8 mouse cellular contexts compared by ENCODE assay signal in the genomic region with DNA sequence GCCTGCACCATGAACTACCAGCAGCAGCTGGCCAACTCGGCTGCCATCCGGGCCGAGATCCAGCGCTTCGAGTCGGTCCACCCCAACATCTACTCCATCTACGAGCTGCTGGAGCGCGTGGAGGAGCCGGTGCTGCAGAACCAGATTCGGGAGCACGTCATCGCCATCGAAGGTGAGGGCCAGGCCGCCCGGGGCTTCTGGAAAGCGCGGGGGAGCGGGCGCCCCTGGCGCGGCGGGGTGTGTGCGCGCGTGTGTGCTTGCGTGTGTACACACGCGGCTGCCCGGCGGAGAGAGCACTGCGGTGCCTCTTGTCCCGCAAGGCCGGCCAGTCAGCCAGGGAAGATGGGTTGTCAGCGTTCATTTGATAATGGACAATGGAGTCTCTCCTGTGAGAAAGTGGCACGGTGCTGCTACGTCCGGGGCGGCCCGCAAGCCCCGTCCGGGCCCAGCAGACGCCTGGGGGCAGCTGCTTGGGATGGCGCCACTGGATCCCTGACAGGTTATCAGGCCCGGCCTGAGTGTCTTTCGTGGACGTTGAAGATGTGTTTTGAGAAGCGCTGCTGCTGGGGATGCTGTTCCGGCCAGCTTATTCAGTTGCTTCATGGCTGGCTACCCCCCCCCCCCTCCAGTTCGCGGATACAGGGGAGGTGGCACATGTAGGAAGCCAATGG. TPM values are rescaled to one million over a fixed set of nuclear protein-coding genes. Genes with fewer than 3 reads are reported as not detected.
A peak's percentile ranks its signal among the peaks of the same experiment; 100 is the strongest.
DNase-seq lines count a peak whose midpoint lies in the region; ATAC-seq and TF ChIP-seq lines count a peak whose summit lies in the region.

No protein-coding gene starts in this region.

- H3K4me3 ChIP-seq in megakaryocyte, embryonic 14.5 days (replicated peaks), result peak overlapping the region; percentile 92
- H3K4me3 ChIP-seq in cerebellum, adult 2 months (replicated peaks; ENCODE audit: insufficient read depth, low read depth, low read length), result peak overlapping the region; percentile 78
- H3K4me3 ChIP-seq in hindbrain, embryonic 15.5 days, result peak overlapping the region; percentile 75
- peak overlapping the region; percentile 82 for H3K4me3 ChIP-seq in limb, embryonic 13.5 days
- H3K4me3 ChIP-seq in midbrain, embryonic 15.5 days, result peak overlapping the region; percentile 70

- H3K9me3 ChIP-seq in megakaryocyte, embryonic 14.5 days, result peaks cover 25% of the 10 kb centered on the region
- no peaks in the 10 kb centered on the region for H3K9me3 ChIP-seq in hindbrain, embryonic 15.5 days
- peaks cover 9% of the 10 kb centered on the region for H3K9me3 ChIP-seq in limb, embryonic 13.5 days
- H3K9me3 ChIP-seq in midbrain, embryonic 15.5 days, result no peaks in the 10 kb centered on the region

- under 1% methylated on average over 51 of the region's 51 CpGs for WGBS in cerebellum, adult 2 months
- under 1% methylated on average over 51 of the region's 51 CpGs for WGBS in hindbrain, embryonic 15.5 days
- under 1% methylated on average over 51 of the region's 51 CpGs for WGBS in limb, embryonic 13.5 days
- under 1% methylated on average over 51 of the region's 51 CpGs for WGBS in midbrain, embryonic 15.5 days

- peaks cover 63% of the 10 kb centered on the region for H3K27me3 ChIP-seq in megakaryocyte, embryonic 14.5 days (replicated peaks)
- H3K27me3 ChIP-seq in cerebellum, adult 2 months (ENCODE audit: control insufficient read depth, insufficient read depth, low read length), result no peaks in the 10 kb centered on the region
- no peaks in the 10 kb centered on the region for H3K27me3 ChIP-seq in hindbrain, embryonic 15.5 days
- H3K27me3 ChIP-seq in limb, embryonic 13.5 days, result no peaks in the 10 kb centered on the region
- H3K27me3 ChIP-seq in midbrain, embryonic 15.5 days (replicated peaks), result no peaks in the 10 kb centered on the region

- DNase-seq in cerebellum, adult 2 months, result peak; percentile 65 to 75
- peak; percentile 38 for DNase-seq in urinary bladder, postnatal 25 days (ENCODE audit: low spot score)

- peak overlapping the region; percentile 90 for H3K4me2 ChIP-seq in hindbrain, embryonic 15.5 days
- H3K4me2 ChIP-seq in limb, embryonic 13.5 days (replicated peaks), result peak overlapping the region; percentile 99
- H3K4me2 ChIP-seq in midbrain, embryonic 15.5 days, result peak overlapping the region; percentile 78

- H3K9ac ChIP-seq in hindbrain, embryonic 15.5 days, result peak overlapping the region; percentile 82
- H3K9ac ChIP-seq in limb, embryonic 13.5 days, result peak overlapping the region; percentile 91
- H3K9ac ChIP-seq in midbrain, embryonic 15.5 days, result peak overlapping the region; percentile 65

- peaks cover 12% of the 10 kb centered on the region for H3K4me1 ChIP-seq in megakaryocyte, embryonic 14.5 days
- peaks cover 18% of the 10 kb centered on the region for H3K4me1 ChIP-seq in cerebellum, adult 2 months (ENCODE audit: control insufficient read depth, insufficient read depth, low read length)
- H3K4me1 ChIP-seq in hindbrain, embryonic 15.5 days (replicated peaks), result peaks cover 36% of the 10 kb centered on the region
- H3K4me1 ChIP-seq in limb, embryonic 13.5 days, result peaks cover 37% of the 10 kb centered on the region
- H3K4me1 ChIP-seq in midbrain, embryonic 15.5 days, result peaks cover 24% of the 10 kb centered on the region

- H3K36me3 ChIP-seq in megakaryocyte, embryonic 14.5 days (replicated peaks; ENCODE audit: low read length), result no peaks in the 10 kb centered on the region
- no peaks in the 10 kb centered on the region for H3K36me3 ChIP-seq in hindbrain, embryonic 15.5 days
- peaks cover 12% of the 10 kb centered on the region; the same call in 1 of the 2 replicates for H3K36me3 ChIP-seq in limb, embryonic 13.5 days
- no peaks in the 10 kb centered on the region for H3K36me3 ChIP-seq in midbrain, embryonic 15.5 days (replicated peaks)

- H3K27ac ChIP-seq in cerebellum, adult 2 months (ENCODE audit: insufficient read depth, low read length), result peak overlapping the region; percentile 71
- peak overlapping the region; percentile 82 for H3K27ac ChIP-seq in hindbrain, embryonic 15.5 days (replicated peaks)
- H3K27ac ChIP-seq in limb, embryonic 13.5 days, result 0 out of 2 replicates have a peak overlapping the region, but pooled peaks have one; percentile 87
- peak overlapping the region; percentile 86 for H3K27ac ChIP-seq in midbrain, embryonic 15.5 days

- TF ChIP-seq POLR2A in cerebellum, adult 2 months (IDR thresholded peaks at IDR 0.05; ENCODE audit: borderline replicate concordance, insufficient read depth, low read length), result no peak

- ATAC-seq in megakaryocyte, adult 5-6 weeks (ENCODE audit: poor library complexity, severe bottlenecking), result no peak
- ATAC-seq in frontal cortex, adult (ENCODE audit: low TSS enrichment), result peak; percentile 24
- peak; percentile 25; the same call in 1 of the 2 replicates for ATAC-seq in hindbrain, embryonic 15.5 days (ENCODE audit: low FRiP score, low read depth)
- no peak for ATAC-seq in limb, embryonic 13.5 days (ENCODE audit: low FRiP score, low read depth)
- peak; percentile 13; the same call in 1 of the 2 replicates for ATAC-seq in midbrain, embryonic 15.5 days (replicated peaks)

- TF ChIP-seq CTCF in cerebellum, adult 2 months (IDR thresholded peaks at IDR 0.05; ENCODE audit: borderline replicate concordance, insufficient read depth, low read depth, low read length), result no peak

RNA-seq across cellular contexts. Expression of gene Agap1, which starts 0.9 kb away (rescaled TPM):
- polyA plus RNA-seq in megakaryocyte, embryonic 14.5 days (2012; ENCODE audit: insufficient read depth, low replicate concordance), result 0.88 and 3.4 TPM in 2 replicates
- total RNA-seq in megakaryocyte, adult 5-6 weeks (2015), result 7.9 and 9.1 TPM in 2 replicates
- 4.0 and 8.1 TPM in 2 replicates for total RNA-seq in megakaryocyte, adult 5-6 weeks (2017)
- polyA plus RNA-seq in cerebellum, adult 2 months (2012; rRNA removed), result 82.9 and 105 TPM in 2 replicates
- polyA plus RNA-seq in hindbrain, embryonic 15.5 days (2015; fragmentation: Nextera tagmentation; extraction: Ambion mirVana), result 49.8 and 50.0 TPM in 2 replicates
- 13.3 and 13.8 TPM in 2 replicates for polyA plus RNA-seq in limb, embryonic 13.5 days (2015; fragmentation: Nextera tagmentation; extraction: Ambion mirVana)
- polyA plus RNA-seq in midbrain, embryonic 15.5 days (2015; fragmentation: Nextera tagmentation; extraction: Ambion mirVana), result 56.9 and 63.6 TPM in 2 replicates

Comparison
In these comparisons a context has a peak if more than half of its experiments do, and no peak if none do; other contexts are left out.
1. ATAC-seq: peak in frontal cortex, adult (single experiment), hindbrain, embryonic 15.5 days (single experiment) and midbrain, embryonic 15.5 days (single experiment); none in megakaryocyte, adult 5-6 weeks (single experiment) and limb, embryonic 13.5 days (single experiment).
2. Peak in every context shown above with its lines, with median percentiles within 50 percentile points of each other: H3K4me3 ChIP-seq, H3K27ac ChIP-seq, H3K4me2 ChIP-seq and H3K9ac ChIP-seq.